Mouse (Mus musculus): ENCODE measurements around the gene Tax1bp1.

DNA sequence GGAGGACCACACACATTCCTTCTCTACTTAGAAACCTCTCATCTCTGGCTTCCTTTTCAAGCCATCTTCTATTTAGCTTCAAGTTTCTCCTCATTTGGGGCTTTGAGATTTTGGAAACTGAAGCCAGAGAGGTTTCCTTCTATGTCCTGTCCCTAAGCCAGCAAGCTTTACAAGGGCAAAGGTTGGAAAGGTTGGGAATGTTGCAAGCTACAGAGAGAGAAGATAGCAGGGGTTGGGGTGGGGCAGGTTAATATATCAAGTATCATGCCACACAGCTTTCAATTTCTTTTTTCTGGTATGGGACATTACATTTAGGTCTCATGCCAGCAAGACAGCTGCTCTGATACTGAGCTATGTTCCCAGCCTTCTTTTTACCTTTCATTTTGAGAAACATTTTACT, 8.2 kb upstream of the Tax1bp1 start:
- TF ChIP-seq POLR2A (IDR thresholded peaks at IDR 0.05; ENCODE audit: control insufficient read depth, extremely low read depth, insufficient read depth, low read length, poor library complexity) (no peak), CTCF (IDR thresholded peaks at IDR 0.05; ENCODE audit: borderline replicate concordance, control insufficient read depth, extremely low read depth, insufficient read depth, low read length, poor library complexity) (no peak)
